Mouse (Mus musculus) liver, adult 2 months (tissue): ENCODE results near the gene Itgb1bp1.

Experiments
- CTCF ChIP-seq: fragments of 200-500 bp; IDR thresholded peaks from 2 replicates; pipeline ENCODE4 v1.5.1; 2011; ENCODE audit warnings: low read depth, low read length, control low read depth
- POLR2A ChIP-seq: fragments of 200-500 bp; IDR thresholded peaks from 2 replicates; pipeline ENCODE4 v1.6.1; 2011; ENCODE audit warnings: low read length, control low read depth; ENCODE audit not compliant: insufficient read depth; ENCODE audit errors: extremely low read depth

GRCm38 (mm10) chr12:21324101-21324500 is 38.0 kb upstream of the Itgb1bp1 start:
- TF ChIP-seq POLR2A (no peak), CTCF (no peak)
